Mouse (Mus musculus) cerebellum, adult 2 months (tissue): ENCODE measurements at regions not wholly inside any gene's neighbourhood (a gene's known extent, or its start where the extent isn't known, plus 50 kb on each side); places are given as distances from the start of the nearest gene placed in this dataset.
A peak's percentile ranks its signal among the peaks of the same experiment; 100 is the strongest.
"Not testable (repeated sequence)": the region's sequence is repeated elsewhere in the genome, so short reads cannot be mapped to it uniquely, and the experiment has no call there.

Experiments used
- DNase-seq, 2 experiments: peaks; one replicate each; pipeline ENCODE4 v3.0.0; 2021
- H3K27ac ChIP-seq: fragments of 200-500 bp; 2 replicates; pipeline ENCODE4 v1.5.1; 2012; ENCODE audit warnings: low read length, control low read depth, inconsistent platforms; ENCODE audit not compliant: insufficient read depth
- H3K27me3 ChIP-seq: fragments of 200-500 bp; 2 replicates; pipeline ENCODE4 v1.6.1; 2012; ENCODE audit warnings: inconsistent platforms, mild to moderate bottlenecking, low read length, moderate library complexity; ENCODE audit not compliant: control insufficient read depth, insufficient read depth
- H3K4me1 ChIP-seq: fragments of 200-500 bp; 2 replicates; pipeline ENCODE4 v1.6.1; 2011; ENCODE audit warnings: low read length; ENCODE audit not compliant: control insufficient read depth, insufficient read depth
- H3K4me3 ChIP-seq: fragments of 200-500 bp; replicated peaks from 2 replicates; pipeline ENCODE3; 2011; ENCODE audit warnings: mild to moderate bottlenecking, low read depth, low read length, control low read depth; ENCODE audit not compliant: insufficient read depth
- CTCF ChIP-seq: fragments of 200-500 bp; IDR thresholded peaks from 2 replicates; pipeline ENCODE4 v1.5.1; 2011; ENCODE audit warnings: low read depth, mild to moderate bottlenecking, control low read depth, low read length, moderate library complexity, borderline replicate concordance; ENCODE audit not compliant: insufficient read depth
- POLR2A ChIP-seq: fragments of 200-500 bp; IDR thresholded peaks from 2 replicates; pipeline ENCODE4 v1.6.1; 2011; ENCODE audit warnings: low read length, control low read depth, borderline replicate concordance; ENCODE audit not compliant: insufficient read depth
- WGBS: fragments of 180-500 bp; shearing (Covaris S2); methylation state at CpG from one replicate; pipeline ENCODE4 v1.1.7; 2018; 5-methylcytosine and 5-hydroxymethylcytosine counted together

DNA sequence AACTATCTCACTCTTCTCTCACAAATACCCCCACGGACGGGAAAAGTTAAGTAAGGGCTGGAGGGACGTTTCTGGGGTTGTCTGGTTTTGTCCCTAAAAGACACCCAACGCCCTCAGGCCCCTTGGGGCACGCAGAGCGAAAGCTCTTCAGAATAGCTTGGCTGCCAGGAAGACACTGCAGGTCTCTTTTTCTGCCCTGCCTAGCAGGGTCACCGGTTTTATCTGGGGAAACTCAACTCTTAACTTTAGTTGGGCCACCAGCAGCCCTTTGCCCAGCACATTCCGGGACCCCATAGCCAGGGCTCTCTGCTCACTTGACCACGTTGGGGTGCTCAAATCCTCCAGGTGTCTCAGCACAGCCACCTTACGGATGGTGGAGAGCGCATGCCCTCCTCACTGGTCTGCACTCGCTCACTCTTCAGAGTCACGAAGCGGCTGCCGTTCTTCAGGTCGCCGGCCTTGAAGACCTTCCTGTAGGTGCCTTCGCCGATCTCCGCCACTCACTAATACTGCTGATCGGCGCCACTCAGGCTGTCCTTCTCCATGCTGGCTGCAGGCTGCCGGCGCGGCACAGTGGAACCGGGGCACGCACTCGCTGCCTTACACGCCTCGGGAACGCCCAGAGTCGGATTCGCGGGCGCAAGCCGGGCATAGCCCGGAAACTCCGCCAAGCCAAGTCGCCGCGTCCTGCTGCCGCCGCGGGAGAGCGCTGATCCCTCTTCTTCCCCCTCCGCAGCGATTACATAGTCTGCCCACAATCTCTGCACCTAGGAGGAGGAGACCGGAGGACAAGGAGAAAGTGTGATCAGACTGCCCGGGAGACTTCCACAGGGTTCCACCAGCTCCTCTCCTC, 83.0 kb downstream of the Ulbp1 start:
- peak; percentile 47 to 59 for DNase-seq
- no peak overlapping the region for H3K27ac ChIP-seq
- H3K4me3 ChIP-seq: peak overlapping the region; percentile 48
- no peaks in the 10 kb centered on the region for H3K4me1 ChIP-seq
- peaks cover 1% of the 10 kb centered on the region; the same call in 1 of the 2 replicates for H3K27me3 ChIP-seq
- TF ChIP-seq CTCF (no peak), POLR2A (no peak)
- 8% methylated on average over 47 of the region's 49 CpGs for WGBS

DNA sequence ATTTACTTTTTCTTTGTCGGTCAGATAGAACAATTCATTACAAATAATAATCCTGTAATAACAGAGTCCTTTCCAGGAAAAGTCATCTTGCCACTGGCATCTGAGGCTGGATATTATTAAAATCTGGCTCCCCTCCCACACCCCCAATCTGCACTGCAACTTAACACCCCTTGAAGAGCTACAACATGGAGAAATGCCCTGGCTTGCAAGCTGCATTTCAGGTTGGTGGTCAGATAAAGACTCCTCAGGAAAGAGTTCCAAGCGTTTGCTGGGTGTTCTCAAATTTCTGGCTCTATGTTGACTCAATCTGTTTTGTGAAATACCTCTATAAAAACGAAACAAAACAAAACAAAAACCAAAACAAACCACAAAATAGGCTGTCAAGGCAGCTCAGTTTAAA, 114.6 kb downstream of the Ulbp1 start:
- WGBS: 31% methylated on average over 3 of the region's 3 CpGs
- H3K4me1 ChIP-seq, H3K27ac ChIP-seq, DNase-seq, H3K27me3 ChIP-seq, H3K4me3 ChIP-seq: not testable (repeated sequence)

DNA sequence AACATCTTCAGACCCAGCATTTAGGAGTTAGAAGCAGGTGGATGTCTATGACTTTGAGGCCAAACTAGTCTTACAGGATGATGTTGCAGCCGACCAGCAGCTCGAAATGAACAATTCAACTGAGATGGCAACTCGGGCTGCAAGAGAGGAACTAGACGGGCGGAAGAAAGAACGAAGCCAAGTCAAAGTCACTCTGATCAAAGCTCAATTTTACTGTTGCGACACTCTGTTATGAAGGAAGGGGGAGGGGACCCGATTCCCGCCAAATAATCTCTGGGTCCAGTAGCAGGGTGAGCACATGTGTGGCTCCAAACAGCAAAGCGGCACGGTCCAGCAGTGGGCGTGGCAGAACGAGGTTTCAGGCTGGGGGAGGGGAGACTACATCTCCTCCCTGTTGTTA, 129.1 kb downstream of the Ulbp1 start:
- 87% methylated on average over 13 of the region's 13 CpGs for WGBS
- DNase-seq, H3K4me1 ChIP-seq, H3K4me3 ChIP-seq, H3K27ac ChIP-seq, H3K27me3 ChIP-seq: not testable (repeated sequence)

DNA sequence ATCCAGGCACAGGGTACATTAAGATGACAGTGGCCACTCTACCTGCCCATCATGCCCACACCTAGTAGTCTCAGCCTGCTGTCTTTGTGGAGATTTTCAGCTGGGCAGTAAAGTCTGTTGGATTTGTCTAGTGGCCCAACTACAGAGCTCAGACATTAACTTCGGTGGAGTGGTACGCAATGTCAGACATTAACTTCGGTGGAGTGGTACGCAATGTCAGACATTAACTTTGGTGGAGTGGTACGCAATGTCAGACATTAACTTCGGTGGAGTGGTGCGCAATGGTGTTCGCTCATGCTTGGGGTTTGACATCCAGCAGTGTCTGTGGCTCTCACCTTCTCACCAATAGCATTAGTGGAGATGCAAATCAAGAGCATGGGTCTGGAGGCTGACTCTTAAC, 129.7 kb downstream of the Ulbp1 start:
- H3K4me1 ChIP-seq, H3K4me3 ChIP-seq, H3K27me3 ChIP-seq, DNase-seq, H3K27ac ChIP-seq: not testable (repeated sequence)
- WGBS: 99% methylated on average over 8 of the region's 8 CpGs

DNA sequence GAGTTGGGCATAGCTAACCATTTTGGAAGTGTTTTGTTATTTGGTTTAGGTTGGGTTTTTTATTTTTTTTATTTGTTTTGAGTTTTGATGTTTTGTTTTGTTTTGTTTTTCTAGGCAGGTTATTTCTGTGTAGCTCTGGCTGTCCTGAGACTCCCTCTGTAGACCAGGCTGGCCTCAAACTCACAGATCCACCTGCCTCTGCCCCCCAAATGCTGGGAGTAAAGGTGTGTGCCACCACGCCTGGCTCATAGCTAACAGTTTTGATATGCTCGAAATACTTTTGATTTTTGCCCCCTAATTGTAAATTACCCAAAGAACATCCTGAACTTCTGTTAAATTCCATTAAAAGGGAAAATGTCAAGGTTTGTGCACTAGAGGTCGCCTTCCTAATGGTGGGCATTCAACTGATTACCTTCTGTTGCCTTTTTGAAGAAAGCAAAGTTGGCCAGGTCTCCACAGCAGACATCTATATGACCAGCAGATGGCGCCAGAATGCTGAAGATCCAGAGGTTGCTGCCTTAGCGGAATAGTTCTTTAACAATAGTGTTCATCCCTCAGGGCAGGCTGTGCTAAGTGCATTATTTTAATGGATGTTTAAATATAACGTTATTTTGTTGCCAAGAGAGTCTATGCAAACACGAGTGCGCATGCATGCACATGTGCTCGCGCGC, 121.2 kb upstream of the Cnksr3 start:
- Histone ChIP-seq H3K27ac (no peak overlapping the region), H3K4me1 (peaks cover 2% of the 10 kb centered on the region; the same call in 1 of the 2 replicates), H3K4me3 (no peak overlapping the region), H3K27me3 (no peaks in the 10 kb centered on the region)
- 43% methylated on average over 11 of the region's 11 CpGs for WGBS
- peak; percentile 82 to 84 for DNase-seq
- peak; percentile 89 for TF ChIP-seq CTCF
- no peak for TF ChIP-seq POLR2A

DNA sequence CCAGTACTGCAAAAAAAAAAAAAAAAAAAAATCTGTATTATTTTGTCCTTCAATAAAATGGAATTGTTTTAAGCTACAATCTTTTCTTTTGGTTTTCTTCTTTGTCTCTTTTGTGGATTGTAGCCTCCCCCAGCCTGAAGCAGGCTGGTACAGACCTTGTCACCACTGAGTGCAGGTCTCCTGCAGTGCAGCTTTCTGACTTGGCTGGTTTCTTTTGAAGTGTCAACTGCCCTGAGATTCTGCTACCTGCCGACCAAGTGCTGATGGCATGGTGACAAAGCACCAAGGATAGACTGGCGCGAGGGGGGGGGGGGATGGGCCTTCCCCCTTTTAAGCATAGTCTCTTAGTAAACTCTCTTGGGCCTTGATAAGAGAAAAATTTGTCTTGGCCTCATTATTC, 116.2 kb upstream of the Cnksr3 start:
- peak; percentile 33 to 51 for DNase-seq
- H3K4me1 ChIP-seq: peaks cover 35% of the 10 kb centered on the region
- H3K4me3 ChIP-seq: no peak overlapping the region
- H3K27ac ChIP-seq: peak overlapping the region; percentile 62; the same call in 1 of the 2 replicates
- H3K27me3 ChIP-seq: no peaks in the 10 kb centered on the region
- TF ChIP-seq POLR2A (no peak), CTCF (no peak)
- 10% methylated on average over 3 of the region's 3 CpGs for WGBS

DNA sequence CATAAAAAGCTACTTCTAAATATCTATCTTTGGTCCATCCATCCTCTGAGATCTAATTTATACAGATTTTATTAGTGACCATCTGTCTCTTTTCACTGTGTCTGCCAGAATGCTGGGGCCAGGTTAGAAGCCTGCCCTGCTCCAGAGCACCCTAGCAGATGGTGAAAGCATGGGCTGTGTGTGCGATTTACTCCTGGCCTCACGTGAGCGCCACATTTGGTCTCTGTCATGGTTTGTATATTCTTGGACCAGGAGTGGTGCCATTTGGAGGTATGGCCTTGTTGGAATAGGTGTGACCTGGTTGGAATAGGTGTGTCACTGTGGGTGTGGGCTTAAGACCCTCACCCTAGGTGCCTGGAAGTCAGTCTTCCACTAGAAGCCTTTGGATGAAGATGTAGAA, 115.0 kb upstream of the Cnksr3 start:
- H3K27me3 ChIP-seq: not testable (repeated sequence)
- DNase-seq: peak; percentile 73 to 89
- WGBS: 11% methylated on average over 3 of the region's 3 CpGs

DNA sequence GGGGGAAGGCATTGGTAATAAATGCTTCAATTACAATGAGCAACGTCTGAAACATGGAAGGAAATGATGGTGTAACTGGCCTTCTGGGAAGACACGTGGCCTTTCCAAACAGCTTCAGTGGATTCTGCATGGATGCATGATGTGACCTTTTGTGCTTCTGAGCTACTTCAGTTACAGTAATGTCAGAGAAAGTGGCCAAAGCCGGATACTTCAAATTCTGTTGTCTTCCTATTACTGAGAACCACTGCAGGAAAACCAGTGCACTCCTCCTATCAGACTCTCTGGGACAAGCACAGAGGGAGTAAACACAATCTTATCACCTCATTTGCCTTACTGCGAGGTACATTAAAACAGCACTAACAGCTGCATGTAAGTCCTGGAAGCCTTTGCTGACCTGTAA, 113.0 kb upstream of the Cnksr3 start:
- no peak for DNase-seq
- Histone ChIP-seq H3K4me1 (peaks cover 38% of the 10 kb centered on the region), H3K27me3 (no peaks in the 10 kb centered on the region), H3K4me3 (no peak overlapping the region), H3K27ac (no peak overlapping the region)
- 57% methylated on average over 4 of the region's 4 CpGs for WGBS
- TF ChIP-seq POLR2A (no peak), CTCF (no peak)

More for the DNA sequence above, 115.0 kb upstream of the Cnksr3 start:
- Histone ChIP-seq H3K4me1 (peaks cover 38% of the 10 kb centered on the region), H3K27ac (peak overlapping the region; percentile 87)
- H3K4me3 ChIP-seq: not testable (repeated sequence)
